Mouse (Mus musculus): ENCODE results near the gene Anxa7.

Gene Anxa7

GRCm38 (mm10) chr14:20479291-20480194 lies at the start of gene Anxa7:
Anxa7 (minus strand) TSS chr14:20480133.
- peak; percentile 66 for DNase-seq (ENCODE audit: low read depth, low spot score)

GRCm38 (mm10) chr14:20529643-20530042 lies 49.7 kb upstream of the Anxa7 start:
- no peak for DNase-seq (ENCODE audit: low read depth, low spot score)

- no peak for DNase-seq (ENCODE audit: low read depth, low spot score)
Measured at GRCm38 (mm10) chr14:20520179-20520578, 40.2 kb upstream of the Anxa7 start.

- DNase-seq (ENCODE audit: low read depth, low spot score), result no peak
Measured at GRCm38 (mm10) chr14:20508424-20508823, 28.5 kb upstream of the Anxa7 start.

- no peak for DNase-seq (ENCODE audit: low read depth, low spot score)
Measured at GRCm38 (mm10) chr14:20502966-20503365, 23.0 kb upstream of the Anxa7 start.

DNA sequence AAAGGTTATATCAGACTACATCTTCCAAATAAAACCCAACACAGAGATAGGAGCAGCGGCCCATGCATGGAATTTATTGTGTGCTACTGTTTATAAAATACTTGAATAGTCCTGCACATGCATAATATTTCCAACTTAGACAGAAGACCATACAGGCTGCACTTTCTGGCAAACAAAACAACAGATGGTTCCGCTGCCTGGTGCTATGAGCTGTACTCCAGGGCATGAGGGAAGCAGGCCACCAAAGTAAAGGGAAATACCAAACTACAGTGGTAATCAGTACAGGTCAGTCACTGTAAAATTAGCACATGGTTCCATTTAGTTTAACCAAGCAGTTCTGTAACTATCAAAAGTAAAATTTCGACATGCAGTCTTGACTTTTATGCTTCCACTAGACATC lies 20.0 kb upstream of the Anxa7 start:
- no peak for DNase-seq (ENCODE audit: low read depth, low spot score)

DNA sequence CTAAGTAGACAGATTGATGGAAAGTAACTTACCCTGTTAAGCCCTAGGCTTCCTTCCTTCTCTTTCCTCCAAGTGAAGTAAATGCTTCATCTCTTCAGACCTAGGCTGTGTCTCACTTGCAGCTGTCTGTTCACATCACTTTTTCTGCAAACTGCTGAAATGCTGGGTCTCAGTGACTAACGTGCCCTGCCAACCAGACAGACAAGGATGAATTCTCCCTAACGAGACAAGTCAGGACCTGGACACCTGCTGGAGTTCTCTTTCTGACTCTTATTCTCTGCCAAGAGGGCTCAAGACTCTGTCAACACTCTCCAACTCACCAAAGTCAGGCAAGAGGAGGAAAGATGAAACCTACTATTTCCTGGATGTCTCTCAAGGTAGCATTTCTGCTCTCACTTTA lies 16.7 kb upstream of the Anxa7 start, which contains the start of gene Mss51:
TSS of gene Mss51 (minus strand) at position 299 of the 400 bp plus-strand sequence.
- no peak for DNase-seq (ENCODE audit: low read depth, low spot score)

- no peak for DNase-seq (ENCODE audit: low read depth, low spot score)
Measured at GRCm38 (mm10) chr14:20486031-20486430, 6.1 kb upstream of the Anxa7 start.

GRCm38 (mm10) chr14:20482051-20482751 lies 2.3 kb upstream of the Anxa7 start:
- no peak for DNase-seq (ENCODE audit: low read depth, low spot score)

DNA sequence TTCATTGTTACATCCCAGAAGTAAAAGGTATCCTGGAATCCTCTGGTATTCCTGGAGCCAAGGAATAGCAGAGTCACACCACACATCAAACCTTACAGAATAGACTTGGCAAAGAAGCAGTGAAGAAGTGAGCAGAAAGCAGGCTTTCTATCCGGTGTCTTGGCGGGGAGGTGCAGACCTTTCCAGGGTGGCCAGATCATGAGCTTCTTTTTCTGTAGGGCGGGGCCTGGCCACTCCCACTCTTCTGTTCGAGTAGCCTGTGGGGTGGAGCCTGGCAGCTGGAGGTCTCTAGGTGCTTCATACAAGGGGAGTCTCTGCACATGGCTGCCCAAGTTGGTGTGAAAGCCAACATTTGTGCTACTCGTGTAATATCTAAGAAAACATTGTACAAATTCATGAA lies 1.3 kb upstream of the Anxa7 start:
- DNase-seq (ENCODE audit: low read depth, low spot score), result no peak

- no peak for DNase-seq (ENCODE audit: low read depth, low spot score)
Measured at GRCm38 (mm10) chr14:20480195-20480579, 254 bp upstream of the Anxa7 start.

DNA sequence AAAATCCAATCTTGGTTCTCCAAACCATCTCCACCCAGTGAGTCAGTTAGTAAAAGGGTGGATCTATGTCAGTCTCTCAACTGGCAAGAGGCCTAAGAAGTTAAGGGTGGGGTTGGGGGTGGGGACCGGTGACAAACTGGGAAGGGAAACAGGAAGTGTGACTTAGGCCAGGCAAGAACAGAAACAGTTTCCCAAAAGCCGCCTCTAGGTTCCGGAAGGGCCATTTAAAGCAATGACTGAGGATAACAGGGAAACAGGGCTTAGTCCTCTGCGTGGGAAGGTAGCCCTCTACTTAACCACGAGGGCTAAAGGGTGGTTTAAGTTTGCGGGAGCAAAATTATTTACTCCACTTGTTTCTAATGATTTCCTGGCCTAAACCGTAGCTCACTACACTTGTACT lies 1.1 kb downstream of the Anxa7 start:
- DNase-seq (ENCODE audit: low read depth, low spot score), result no peak

DNA sequence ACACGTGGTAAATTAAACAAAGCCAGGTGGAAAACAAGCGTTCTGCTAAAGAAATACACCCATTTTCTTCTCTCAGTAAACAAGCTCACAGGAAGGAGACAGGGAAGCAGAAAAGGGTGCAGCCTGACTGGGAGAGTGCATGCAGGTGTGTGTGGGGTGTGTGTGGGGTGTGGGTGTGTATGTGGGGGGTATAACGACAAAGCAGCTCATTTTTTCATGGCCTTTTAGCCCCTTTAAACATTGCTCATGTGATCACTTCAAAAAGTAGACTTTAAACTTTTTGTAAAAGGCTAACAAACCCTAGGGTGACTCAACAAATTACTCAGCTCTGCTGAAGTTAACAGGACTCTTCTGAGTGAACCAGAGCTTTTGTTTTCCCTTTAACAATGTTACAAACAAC lies 1.5 kb downstream of the Anxa7 start:
- DNase-seq (ENCODE audit: low read depth, low spot score), result no peak

- DNase-seq (ENCODE audit: low read depth, low spot score), result peak; percentile 31
Measured at GRCm38 (mm10) chr14:20477261-20478025, 2.5 kb downstream of the Anxa7 start.

- DNase-seq (ENCODE audit: low read depth, low spot score), result no peak
Measured at GRCm38 (mm10) chr14:20460216-20460615, 19.7 kb downstream of the Anxa7 start.

GRCm38 (mm10) chr14:20458378-20458777 lies 21.6 kb downstream of the Anxa7 start:
- DNase-seq (ENCODE audit: low read depth, low spot score), result no peak

- DNase-seq (ENCODE audit: low read depth, low spot score), result no peak
Measured at GRCm38 (mm10) chr14:20452929-20453328, 27.0 kb downstream of the Anxa7 start.

DNA sequence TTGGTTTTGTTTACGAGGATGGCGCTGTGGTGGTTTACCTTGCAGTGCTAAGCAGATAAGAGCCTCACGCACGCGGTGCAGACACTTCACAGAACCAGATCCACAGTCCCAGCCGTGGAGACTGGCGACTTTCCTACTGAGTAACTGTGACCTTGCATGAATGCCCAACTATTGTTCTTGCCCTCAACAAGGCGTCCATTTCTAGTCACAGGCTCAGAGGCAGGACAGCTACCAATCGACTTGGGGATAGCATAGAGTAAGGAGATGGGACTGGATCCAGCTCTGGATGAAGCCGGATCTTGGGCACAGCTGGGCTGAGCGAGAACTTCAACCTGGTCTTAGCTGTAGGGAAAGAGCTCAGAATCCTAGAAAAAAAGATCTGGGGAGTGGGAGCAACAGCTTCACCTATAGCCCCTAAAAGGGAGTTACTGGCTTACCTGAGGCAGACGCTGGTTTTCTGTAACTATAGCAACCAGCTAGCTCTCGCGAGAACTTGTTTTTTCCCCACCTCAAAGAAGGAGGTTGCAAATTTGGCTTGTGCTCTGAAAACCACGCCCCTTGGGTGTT lies 28.1 kb downstream of the Anxa7 start, which contains the start of gene Cfap70:
TSS of gene Cfap70 (minus strand) at position 462 of the 567 bp plus-strand sequence.
- peak; percentile 81 for DNase-seq (ENCODE audit: low read depth, low spot score)

GRCm38 (mm10) chr14:20451302-20451701 lies 28.6 kb downstream of the Anxa7 start:
- DNase-seq (ENCODE audit: low read depth, low spot score), result no peak

- no peak for DNase-seq (ENCODE audit: low read depth, low spot score)
Measured at GRCm38 (mm10) chr14:20447209-20447608, 32.7 kb downstream of the Anxa7 start.

DNA sequence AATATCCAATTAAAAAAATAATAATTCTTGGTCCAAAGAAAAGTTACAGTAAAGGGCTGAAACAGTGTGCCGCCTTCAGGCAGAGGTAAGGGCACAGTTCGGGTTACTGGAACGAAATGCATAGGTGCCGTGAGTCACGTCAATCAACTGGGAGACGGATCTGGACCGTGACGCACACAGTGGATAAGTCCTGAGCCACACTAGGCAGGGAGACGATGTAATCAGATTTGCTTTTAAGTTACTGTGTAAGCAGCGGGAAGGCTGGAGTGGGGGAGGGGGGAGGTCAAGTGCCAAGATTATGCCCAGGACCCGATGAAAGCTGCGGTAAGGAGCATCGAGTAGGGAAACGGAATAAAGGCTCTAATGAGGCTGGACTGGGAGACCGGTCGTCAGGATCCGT lies 37.7 kb downstream of the Anxa7 start:
- DNase-seq (ENCODE audit: low read depth, low spot score), result no peak

GRCm38 (mm10) chr14:20436976-20437375 lies 43.0 kb downstream of the Anxa7 start:
- no peak for DNase-seq (ENCODE audit: low read depth, low spot score)

Measured in mesoderm, embryonic 11.5 days (tissue).